ENCODE assay signal across 9 mouse cellular contexts in genomic region chr2:31298814-31299213, GRCm38 (mm10). TPM values are rescaled to one million over a fixed set of nuclear protein-coding genes. Genes with fewer than 3 reads are reported as not detected.
A peak's percentile ranks its signal among the peaks of the same experiment; 100 is the strongest.
DNase-seq lines count a peak whose midpoint lies in the region; ATAC-seq and TF ChIP-seq lines count a peak whose summit lies in the region.
"Had no signal": no experiment of that assay in that cellular context is flagged by ENCODE, and none has a peak within 500 bp of the region (broad histone marks: within the 10 kb centered on the region; RNA-seq: fewer than 3 reads in every experiment).

No protein-coding gene starts in this region.

- no peak for DNase-seq in kidney, adult 9 months
- no peak for DNase-seq in right cerebral cortex, adult 2 months (ENCODE audit: low spot score in 2 of 2)
- no peak for DNase-seq in thymus, postnatal 4 days
- DNase-seq: right cerebral cortex, postnatal 25 days had no signal

- H3ac ChIP-seq in myocyte (ENCODE audit: control insufficient read depth, insufficient read length) = no peak overlapping the region

- H3K36me3 ChIP-seq in kidney, embryonic 16.5 days (ENCODE audit: insufficient read depth, low read length) = peaks cover 4% of the 10 kb centered on the region; the same call in 1 of the 2 replicates
- H3K36me3 ChIP-seq in embryonic facial prominence, embryonic 13.5 days = peaks cover 8% of the 10 kb centered on the region; the same call in 1 of the 2 replicates
- peaks cover 15% of the 10 kb centered on the region for H3K36me3 ChIP-seq in hindbrain, embryonic 13.5 days
- no peaks in the 10 kb centered on the region for H3K36me3 ChIP-seq in myocyte (ENCODE audit: control insufficient read depth, insufficient read depth)

- peak overlapping the region; percentile 57 for H3K4me3 ChIP-seq in kidney, embryonic 16.5 days (ENCODE audit: low read length)
- peak overlapping the region; percentile 52 for H3K4me3 ChIP-seq in embryonic facial prominence, embryonic 13.5 days
- no peak overlapping the region for H3K4me3 ChIP-seq in hindbrain, embryonic 13.5 days
- peak overlapping the region; percentile 17 for H3K4me3 ChIP-seq in myocyte

- no peaks in the 10 kb centered on the region for H3K9me3 ChIP-seq in kidney, embryonic 16.5 days (ENCODE audit: low read length)
- no peaks in the 10 kb centered on the region for H3K9me3 ChIP-seq in embryonic facial prominence, embryonic 13.5 days
- no peaks in the 10 kb centered on the region for H3K9me3 ChIP-seq in hindbrain, embryonic 13.5 days

- ATAC-seq in kidney, embryonic 16.5 days (ENCODE audit: low FRiP score, low TSS enrichment) = no peak
- no peak for ATAC-seq in embryonic facial prominence, embryonic 13.5 days (ENCODE audit: insufficient number of reproducible peaks, insufficient read depth, low FRiP score, low TSS enrichment, low read depth)
- no peak for ATAC-seq in hindbrain, embryonic 13.5 days (ENCODE audit: low FRiP score)

- 42% methylated on average over 4 of the region's 4 CpGs for WGBS in kidney, embryonic 16.5 days
- 47% methylated on average over 4 of the region's 4 CpGs for WGBS in embryonic facial prominence, embryonic 13.5 days
- 43% methylated on average over 4 of the region's 4 CpGs for WGBS in hindbrain, embryonic 13.5 days

- H3K4me1 ChIP-seq in kidney, embryonic 16.5 days (ENCODE audit: insufficient read depth, low read length) = peaks cover 7% of the 10 kb centered on the region
- peaks cover 12% of the 10 kb centered on the region for H3K4me1 ChIP-seq in embryonic facial prominence, embryonic 13.5 days
- peaks cover 6% of the 10 kb centered on the region for H3K4me1 ChIP-seq in hindbrain, embryonic 13.5 days (replicated peaks)

- no peak overlapping the region for H3K9ac ChIP-seq in kidney, embryonic 16.5 days (replicated peaks; ENCODE audit: low read length)
- peak overlapping the region; percentile 72 for H3K9ac ChIP-seq in embryonic facial prominence, embryonic 13.5 days
- no peak overlapping the region for H3K9ac ChIP-seq in hindbrain, embryonic 13.5 days
- H3K9ac ChIP-seq: liver, embryonic 14.5 days had no signal

- no peak overlapping the region for H3K27ac ChIP-seq in kidney, embryonic 16.5 days (ENCODE audit: low read length)
- H3K27ac ChIP-seq in embryonic facial prominence, embryonic 13.5 days = peak overlapping the region; percentile 76
- H3K27ac ChIP-seq in hindbrain, embryonic 13.5 days = no peak overlapping the region
- H3K27ac ChIP-seq: liver, embryonic 14.5 days had no signal

- H3K79me2 ChIP-seq in myocyte (ENCODE audit: control insufficient read depth, insufficient read depth) = no peaks in the 10 kb centered on the region

- no peak for TF ChIP-seq POLR2A in myocyte (IDR thresholded peaks at IDR 0.05; ENCODE audit: insufficient read length, low read depth)

- H3K4me2 ChIP-seq in kidney, embryonic 16.5 days (replicated peaks; ENCODE audit: low read depth, low read length) = peak overlapping the region; percentile 67
- peak overlapping the region; percentile 65 for H3K4me2 ChIP-seq in embryonic facial prominence, embryonic 13.5 days
- peak overlapping the region; percentile 51; the same call in 1 of the 2 replicates for H3K4me2 ChIP-seq in hindbrain, embryonic 13.5 days
- H3K4me2 ChIP-seq in myocyte (ENCODE audit: low read depth) = peak overlapping the region; percentile 89

- no peaks in the 10 kb centered on the region for H3K27me3 ChIP-seq in kidney, embryonic 16.5 days (ENCODE audit: insufficient read depth, low read length)
- no peaks in the 10 kb centered on the region for H3K27me3 ChIP-seq in embryonic facial prominence, embryonic 13.5 days
- no peaks in the 10 kb centered on the region for H3K27me3 ChIP-seq in hindbrain, embryonic 13.5 days
- no peaks in the 10 kb centered on the region for H3K27me3 ChIP-seq in myocyte (ENCODE audit: control insufficient read depth, insufficient read depth, insufficient read length)

TF ChIP-seq in myocyte, 11 proteins besides CTCF, POLR2A, EP300 and RAD21:
- TF ChIP-seq TCF3 (IDR thresholded peaks at IDR 0.05; ENCODE audit: insufficient read length, low read depth) (no peak), MAX (IDR thresholded peaks at IDR 0.05; ENCODE audit: low read depth) (no peak), SRF (IDR thresholded peaks at IDR 0.05; ENCODE audit: control insufficient read depth, insufficient read length, low read depth) (no peak), CEBPB (IDR thresholded peaks at IDR 0.05; ENCODE audit: insufficient read depth, poor library complexity, severe bottlenecking) (no peak), E2F4 (IDR thresholded peaks at IDR 0.05; ENCODE audit: insufficient read depth) (no peak), MYOG (IDR thresholded peaks at IDR 0.05; ENCODE audit: control insufficient read depth in 1 of 3, insufficient read depth in 1 of 3, insufficient read length in 2 of 3, low read depth in 2 of 3) (no peak), TCF12 (IDR thresholded peaks at IDR 0.05; ENCODE audit: insufficient read depth, poor library complexity, severe bottlenecking) (no peak), USF1 (IDR thresholded peaks at IDR 0.05; ENCODE audit: low read depth) (no peak), MYOD1 (IDR thresholded peaks at IDR 0.05; ENCODE audit: control insufficient read depth in 1 of 3, insufficient read length in 2 of 3, low read depth in 2 of 3) (no peak), REST (IDR thresholded peaks at IDR 0.05; ENCODE audit: insufficient read depth, insufficient read length) (no peak), POLR2AphosphoS2 (IDR thresholded peaks at IDR 0.05; ENCODE audit: insufficient read length, low read depth) (no peak)

RNA-seq across cellular contexts. Expression of gene Hmcn2, which starts 15.4 kb away (rescaled TPM):
- 0.24 and 0.34 TPM in 2 replicates for polyA plus RNA-seq in kidney, embryonic 16.5 days (2015; fragmentation: Nextera tagmentation; extraction: Ambion mirVana)
- polyA plus RNA-seq in embryonic facial prominence, embryonic 13.5 days (2015; fragmentation: Nextera tagmentation; extraction: Ambion mirVana) = 0.22 TPM in 1 of 2 replicates, not detected in the other
- polyA plus RNA-seq in hindbrain, embryonic 13.5 days (2015; fragmentation: Nextera tagmentation; extraction: Ambion mirVana) = 0.12 and 0.19 TPM in 2 replicates
- 2.6 TPM for polyA plus RNA-seq in myocyte (2012; fragmentation: generic; extraction: Trizol)

RNA-seq across cellular contexts. Expression of gene Ncs1, which starts 53.2 kb away (rescaled TPM):
- 37.9 and 41.5 TPM in 2 replicates for polyA plus RNA-seq in kidney, embryonic 16.5 days (2015; fragmentation: Nextera tagmentation; extraction: Ambion mirVana)
- polyA plus RNA-seq in embryonic facial prominence, embryonic 13.5 days (2015; fragmentation: Nextera tagmentation; extraction: Ambion mirVana) = 45.7 and 47.9 TPM in 2 replicates
- polyA plus RNA-seq in hindbrain, embryonic 13.5 days (2015; fragmentation: Nextera tagmentation; extraction: Ambion mirVana) = 144 and 150 TPM in 2 replicates
- polyA plus RNA-seq in myocyte (2012; fragmentation: generic; extraction: Trizol) = 36.1 TPM
